Mouse (Mus musculus) bone marrow, adult 2 months (tissue): ENCODE results near the gene Rps23.

Experiments used
- CTCF ChIP-seq: fragments of 200-500 bp; IDR thresholded peaks from 2 replicates; pipeline ENCODE4 v1.5.1; 2011; ENCODE audit warnings: low read length, control low read depth; ENCODE audit not compliant: control insufficient read depth, insufficient read depth
- POLR2A ChIP-seq: fragments of 200-500 bp; IDR thresholded peaks from 2 replicates; pipeline ENCODE4 v1.6.1; 2011; ENCODE audit warnings: low read depth, mild to moderate bottlenecking, control low read depth, low read length, borderline replicate concordance; ENCODE audit not compliant: control insufficient read depth

- no peak for TF ChIP-seq CTCF
- no peak for TF ChIP-seq POLR2A
Observed at GRCm38 (mm10) chr13:90964511-90964910, 41.8 kb downstream of the Rps23 start.
